Mouse (Mus musculus): ENCODE results near the gene Maco1. TPM values are rescaled to one million over a fixed set of nuclear protein-coding genes. Genes with fewer than 3 reads are reported as not detected.

The Maco1 gene
- polyA plus RNA-seq, 1 experiment from 2014 or later = 42.6 TPM

- DNase-seq (ENCODE audit: low spot score) = no peak
These were observed 79.0 kb downstream of the Maco1 start for GRCm38 (mm10) chr4:134774126-134774525.

GRCm38 (mm10) chr4:134772805-134773674 is 80.1 kb downstream of the Maco1 start:
- DNase-seq (ENCODE audit: low spot score) = peak; percentile 69

GRCm38 (mm10) chr4:134769891-134770290 is 83.3 kb downstream of the Maco1 start:
- no peak for DNase-seq (ENCODE audit: low spot score)

DNA sequence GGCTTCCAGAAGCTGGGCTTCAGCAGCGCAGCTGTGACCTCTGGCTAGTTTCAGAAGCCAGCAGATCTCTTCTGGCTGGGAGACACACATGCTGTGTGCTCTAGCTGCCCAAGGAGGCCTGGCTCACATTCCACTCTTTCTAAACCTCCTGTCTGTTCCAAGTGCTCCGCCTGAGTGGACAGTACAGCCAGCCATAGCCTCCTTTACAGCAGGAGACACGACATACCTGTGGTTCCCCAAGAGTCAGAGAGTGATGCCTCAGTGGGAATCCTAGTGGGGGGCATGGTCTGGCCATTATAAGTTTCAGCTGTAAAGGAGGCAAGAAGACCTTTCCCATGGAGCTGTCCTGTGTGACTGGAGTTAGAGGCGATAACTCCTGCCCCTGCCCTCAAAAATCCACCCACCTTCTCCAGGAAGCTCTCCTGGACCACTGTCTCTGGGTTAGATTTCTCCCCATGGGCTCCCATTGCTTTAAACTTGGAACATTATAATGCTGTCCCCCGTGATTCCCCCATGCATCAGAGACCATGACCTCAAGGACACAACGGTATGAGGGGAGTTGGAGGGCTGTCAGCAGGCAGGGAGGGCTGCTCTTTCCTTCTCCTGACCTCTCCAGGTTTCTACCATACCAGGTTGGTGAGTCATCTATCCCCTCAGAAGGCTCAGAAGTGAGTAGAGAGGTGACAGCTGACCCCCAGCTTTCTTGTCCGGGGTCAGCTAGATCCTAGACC is 83.9 kb downstream of the Maco1 start:
- DNase-seq (ENCODE audit: low spot score) = no peak

- no peak for DNase-seq (ENCODE audit: low spot score)
These were observed 84.8 kb downstream of the Maco1 start for GRCm38 (mm10) chr4:134768226-134768888.

GRCm38 (mm10) chr4:134767426-134768225 is 85.5 kb downstream of the Maco1 start, which contains the start of gene Ldlrap1:
Gene Ldlrap1, minus strand, starts transcription at chr4:134768024.
- DNase-seq (ENCODE audit: low spot score) = peak; percentile 78

DNA sequence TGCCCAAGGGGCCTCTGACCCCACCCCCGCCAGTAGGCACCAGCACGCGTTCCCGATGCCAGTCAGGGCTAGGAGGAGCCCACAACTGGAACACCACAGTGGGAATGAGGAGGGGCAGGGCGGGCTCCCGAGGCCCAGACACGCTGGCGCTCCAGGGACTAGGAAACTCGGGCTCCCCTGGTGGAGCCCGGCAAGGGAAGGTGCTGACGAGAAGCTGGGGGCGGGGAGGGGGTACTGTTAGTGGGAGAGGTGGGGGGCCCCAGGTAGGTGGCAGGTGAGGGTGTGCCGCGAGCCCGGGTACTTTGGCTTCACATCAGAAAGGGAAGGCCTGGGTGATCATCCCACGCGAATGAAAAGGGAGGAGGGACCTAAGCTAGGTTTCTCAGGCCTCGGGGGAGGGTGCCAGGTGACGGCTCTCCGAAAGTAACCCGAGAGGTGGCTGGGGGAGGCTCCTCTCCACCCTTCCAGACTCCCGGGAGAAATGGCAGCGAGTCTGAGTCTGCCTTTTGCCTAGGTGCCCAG is 86.2 kb downstream of the Maco1 start:
- DNase-seq (ENCODE audit: low spot score) = no peak

DNA sequence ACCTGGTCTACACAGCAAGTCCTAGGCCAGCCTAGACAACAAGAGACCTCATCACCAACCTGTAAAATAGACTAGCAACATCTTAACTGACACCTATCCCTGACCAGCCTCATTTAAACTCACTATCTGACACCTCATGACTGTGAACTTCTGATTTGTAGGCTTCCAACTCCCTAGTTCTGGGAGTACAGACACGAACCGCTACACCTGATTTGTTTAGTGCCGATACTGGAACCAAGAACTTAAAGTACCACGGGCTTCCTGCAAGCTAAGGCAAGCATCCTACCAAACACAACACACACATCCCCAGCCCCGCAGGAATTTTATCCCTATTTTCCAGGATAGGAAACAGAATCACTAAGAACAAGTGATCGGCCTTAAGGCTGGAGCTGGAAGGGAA is 86.9 kb downstream of the Maco1 start:
- DNase-seq (ENCODE audit: low spot score) = no peak

- no peak for DNase-seq (ENCODE audit: low spot score)
These were observed 88.8 kb downstream of the Maco1 start for GRCm38 (mm10) chr4:134764333-134764732.

DNA sequence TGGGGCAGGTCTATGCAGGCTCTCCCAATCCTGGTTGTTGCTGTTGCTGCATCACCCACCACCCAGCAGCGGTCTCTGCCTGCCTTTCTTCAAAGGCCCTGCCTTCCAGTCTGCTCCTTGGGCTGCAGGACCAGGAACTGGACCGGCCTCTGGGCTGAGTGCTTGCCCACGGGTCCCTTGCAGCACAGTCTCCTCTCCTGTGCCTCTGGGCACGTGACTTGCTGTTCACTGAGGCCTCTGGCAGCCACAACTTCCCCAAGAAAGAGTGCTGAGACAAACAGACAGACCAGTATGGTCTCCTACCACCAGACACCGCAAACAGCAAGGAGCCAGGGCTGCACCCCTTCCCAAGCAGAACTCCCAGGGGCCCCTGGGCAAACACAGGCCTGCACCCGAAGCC is 90.8 kb downstream of the Maco1 start:
- DNase-seq (ENCODE audit: low spot score) = no peak

DNA sequence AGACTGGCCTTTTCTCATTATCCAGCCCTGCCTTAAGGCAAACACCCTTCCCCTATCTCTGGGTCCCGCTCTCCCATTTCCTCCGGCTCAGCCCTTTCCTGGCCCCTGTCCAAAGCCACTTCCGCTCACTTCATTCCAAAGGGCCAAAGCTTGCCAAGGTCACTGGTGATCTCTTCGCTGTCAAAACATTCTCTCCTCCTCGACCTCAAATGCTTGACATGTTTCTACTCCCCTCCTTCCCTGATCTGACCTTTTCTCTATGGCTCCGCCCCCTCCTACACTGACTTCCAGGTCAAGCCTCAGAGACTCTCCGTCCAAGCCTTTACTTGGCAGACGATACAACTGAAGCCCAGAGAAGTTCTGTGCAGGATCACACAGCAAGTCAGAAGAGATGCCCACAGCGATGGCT is 92.3 kb downstream of the Maco1 start:
- DNase-seq (ENCODE audit: low spot score) = no peak

- no peak for DNase-seq (ENCODE audit: low spot score)
These were observed 92.9 kb downstream of the Maco1 start for GRCm38 (mm10) chr4:134760281-134760680.

DNA sequence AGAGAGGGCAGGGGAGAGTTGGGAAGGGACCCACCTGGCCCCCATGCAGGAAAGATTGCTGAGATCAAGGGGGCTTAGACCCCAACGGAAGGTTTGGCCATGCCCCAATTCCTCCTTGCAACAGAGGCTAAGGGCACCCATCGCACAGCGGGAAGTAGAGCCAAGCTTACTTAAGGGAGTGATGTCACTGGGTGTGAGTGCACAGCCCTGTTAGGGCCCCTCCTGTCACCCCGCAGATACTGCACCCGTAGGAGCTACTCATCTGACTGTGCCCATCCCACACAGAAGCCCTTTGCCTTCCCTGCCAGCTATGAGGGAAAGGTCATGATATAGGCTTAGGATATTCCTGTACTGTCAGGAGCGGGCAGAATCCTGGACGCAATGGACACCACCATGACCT is 93.6 kb downstream of the Maco1 start:
- DNase-seq (ENCODE audit: low spot score) = no peak

DNA sequence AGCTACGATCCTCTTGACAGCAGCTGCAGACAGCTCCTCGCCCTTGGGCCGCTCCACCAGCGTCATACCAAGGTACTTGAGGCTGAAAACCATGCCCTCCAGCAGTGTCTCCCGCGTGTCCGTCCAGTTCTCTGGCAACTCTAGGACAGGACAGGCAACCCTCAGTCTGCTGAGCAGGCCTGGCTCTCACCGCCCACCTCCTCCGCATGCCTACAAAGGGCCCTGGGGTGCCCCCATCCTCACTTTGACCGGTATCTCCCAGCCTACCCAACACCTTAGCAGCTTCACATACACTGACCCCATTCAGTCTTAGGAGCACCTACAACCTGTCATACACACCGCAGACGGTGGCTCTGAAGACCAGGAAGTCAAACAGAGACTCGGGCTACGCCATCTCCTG is 94.2 kb downstream of the Maco1 start:
- no peak for DNase-seq (ENCODE audit: low spot score)

GRCm38 (mm10) chr4:134758367-134758766 is 94.8 kb downstream of the Maco1 start:
- no peak for DNase-seq (ENCODE audit: low spot score)

DNA sequence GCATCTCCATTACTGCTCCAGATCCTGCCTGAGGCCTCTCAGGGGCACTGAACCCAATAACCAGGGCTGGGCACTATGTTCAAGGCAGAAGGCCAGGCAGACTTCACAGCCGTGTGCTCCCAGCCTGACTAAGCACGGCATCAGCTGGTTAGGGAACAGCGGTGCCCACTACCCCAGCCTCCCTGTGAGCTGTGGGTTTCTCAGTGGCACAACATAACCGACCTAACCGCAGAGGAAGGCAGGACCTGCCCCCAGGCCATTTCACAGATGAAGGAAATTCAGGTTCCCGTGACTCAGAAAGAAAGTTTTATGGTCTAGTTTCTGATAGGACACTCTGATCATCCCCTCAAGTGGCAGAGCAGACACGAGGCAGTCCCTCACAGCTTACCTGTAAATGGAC is 96.2 kb downstream of the Maco1 start:
- no peak for DNase-seq (ENCODE audit: low spot score)

DNA sequence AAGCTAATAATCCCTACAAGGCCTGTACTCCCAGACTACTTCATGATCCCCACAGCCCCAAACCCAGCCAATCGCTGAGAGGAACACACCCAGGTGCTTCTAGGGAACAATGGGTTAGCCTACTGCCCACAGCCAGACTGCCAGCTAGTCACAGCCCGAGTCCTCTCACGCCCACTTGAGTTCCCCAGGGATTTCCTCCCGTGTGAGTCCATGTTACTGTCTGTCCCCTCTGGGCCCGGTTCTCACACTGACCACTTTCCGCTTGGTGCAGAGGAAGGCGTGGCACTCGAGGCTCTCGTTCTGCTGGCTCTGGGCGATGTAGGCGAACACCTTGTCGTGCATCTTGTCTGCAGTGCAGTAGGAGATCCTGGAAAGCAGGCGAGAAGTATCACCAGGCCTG is 98.2 kb downstream of the Maco1 start:
- DNase-seq (ENCODE audit: low spot score) = no peak

DNA sequence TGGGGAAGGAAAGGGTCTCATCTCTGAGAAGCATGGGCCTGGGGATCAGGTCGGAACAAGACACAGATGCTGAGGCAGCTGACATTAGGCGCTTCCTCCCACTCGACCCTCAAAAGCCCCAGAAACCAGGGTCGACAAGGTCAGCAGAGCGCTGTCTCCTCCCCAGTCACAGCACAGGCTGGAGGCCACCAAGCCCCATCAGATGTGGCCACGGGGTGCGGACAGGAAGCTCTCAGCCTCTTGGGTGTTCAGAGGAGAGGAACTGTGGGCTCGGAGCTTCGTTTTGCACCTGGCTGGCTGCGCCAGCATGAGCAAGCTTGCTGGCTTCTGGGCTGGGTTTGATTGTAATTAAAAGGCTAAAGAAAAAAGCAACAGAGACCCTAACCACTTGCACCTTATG is 98.8 kb downstream of the Maco1 start:
- peak; percentile 73 for DNase-seq (ENCODE audit: low spot score)

DNA sequence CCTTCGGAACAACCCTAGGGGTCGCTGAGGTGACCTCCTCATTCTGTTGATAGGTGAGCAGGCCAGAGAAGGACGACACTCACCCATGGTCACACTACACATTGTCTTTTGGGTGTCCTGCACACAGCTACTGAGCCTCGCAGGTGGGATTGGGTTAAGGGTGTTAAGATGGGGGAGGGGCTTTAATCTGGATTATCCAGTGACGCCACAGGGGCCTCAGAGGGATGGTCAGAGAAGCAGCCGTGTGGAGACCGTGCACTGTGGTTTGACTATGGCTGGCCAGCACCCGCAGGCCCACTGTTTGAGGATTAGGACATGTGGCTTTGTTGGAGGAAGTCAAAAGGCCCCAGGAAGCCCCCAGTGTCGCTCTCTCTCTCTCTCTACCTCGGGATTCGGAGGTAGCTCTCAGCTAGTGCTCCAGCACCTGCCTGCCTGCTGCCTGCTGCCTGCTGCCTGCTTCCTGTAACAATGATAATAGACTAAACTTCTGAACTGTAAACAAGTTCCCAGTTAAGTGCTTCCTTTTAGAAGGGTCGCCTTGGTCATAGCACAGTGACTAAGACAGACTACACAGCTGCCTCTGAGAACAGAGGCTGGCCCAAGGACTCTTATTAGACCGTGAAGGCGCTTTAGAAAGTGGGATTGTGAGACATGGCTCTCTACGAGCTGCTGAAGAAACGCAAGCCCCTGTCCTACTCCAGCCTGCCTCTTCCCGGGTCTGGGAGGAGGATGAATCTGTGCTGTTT is 99.5 kb downstream of the Maco1 start:
- DNase-seq (ENCODE audit: low spot score) = peak; percentile 66

DNA sequence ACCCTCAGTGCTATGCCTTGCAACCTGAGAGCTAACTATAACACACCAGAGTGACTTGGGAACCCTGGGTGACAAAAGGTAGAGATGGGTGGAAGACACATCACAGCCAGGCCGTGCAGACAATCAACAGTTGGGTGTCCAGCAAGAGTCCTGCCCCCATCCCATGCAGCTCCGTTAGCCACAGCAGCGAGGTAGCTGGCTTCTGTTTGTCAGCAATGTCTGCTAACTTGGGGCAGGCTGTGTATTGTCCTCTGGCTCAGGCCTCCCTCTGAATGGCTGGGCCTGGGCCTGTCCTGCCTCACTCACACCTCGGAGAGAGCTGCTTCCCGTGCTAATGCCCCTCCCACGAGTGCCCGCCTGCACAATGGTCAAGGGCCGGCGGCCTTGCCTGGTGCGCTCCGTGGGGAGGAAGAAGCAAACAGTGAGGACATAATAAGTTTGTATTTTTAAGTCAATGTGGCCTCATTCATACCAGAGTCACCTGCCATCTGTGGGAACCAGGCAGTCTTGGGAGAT is 100.2 kb downstream of the Maco1 start:
- no peak for DNase-seq (ENCODE audit: low spot score)
